Mouse (Mus musculus) mesoderm, embryonic 11.5 days (tissue): ENCODE measurements around the gene Spns1.
"Not testable (repeated sequence)": the region's sequence is repeated elsewhere in the genome, so short reads cannot be mapped to it uniquely, and the experiment has no call there.

Source experiments
- DNase-seq: peaks from one replicate; pipeline ENCODE4 v3.0.0-alpha.2; 2012; ENCODE audit warnings: low read depth, low spot score

Gene Spns1

GRCm38 (mm10) chr7:126377278-126378158 lies at the start of gene Spns1:
TSS of gene Spns1 (minus strand) at chr7:126377450.
- peak; percentile 98 for DNase-seq

GRCm38 (mm10) chr7:126424161-126424560 lies 46.9 kb upstream of the Spns1 start:
- no peak for DNase-seq

- no peak for DNase-seq
Observed at GRCm38 (mm10) chr7:126421756-126422155, 44.5 kb upstream of the Spns1 start.

- DNase-seq, result no peak
Observed at GRCm38 (mm10) chr7:126418496-126418895, 41.2 kb upstream of the Spns1 start.

GRCm38 (mm10) chr7:126417606-126418005 lies 40.4 kb upstream of the Spns1 start:
- DNase-seq, result no peak

- no peak for DNase-seq
Observed at GRCm38 (mm10) chr7:126417045-126417444, 39.8 kb upstream of the Spns1 start.

GRCm38 (mm10) chr7:126416615-126417014 lies 39.4 kb upstream of the Spns1 start:
- no peak for DNase-seq

GRCm38 (mm10) chr7:126414725-126415124 lies 37.5 kb upstream of the Spns1 start, which contains the start of gene Cd19:
TSS of gene Cd19 (minus strand) at chr7:126414889.
- no peak for DNase-seq

- no peak for DNase-seq
Observed at GRCm38 (mm10) chr7:126411061-126411460, 33.8 kb upstream of the Spns1 start.

- no peak for DNase-seq
Observed at GRCm38 (mm10) chr7:126408686-126409085, 31.4 kb upstream of the Spns1 start.

GRCm38 (mm10) chr7:126402518-126402917 lies 25.3 kb upstream of the Spns1 start:
- not testable (repeated sequence) for DNase-seq

- DNase-seq, result peak; percentile 81
Observed at GRCm38 (mm10) chr7:126399548-126399947, 22.3 kb upstream of the Spns1 start.

GRCm38 (mm10) chr7:126397822-126398221 lies 20.6 kb upstream of the Spns1 start:
- no peak for DNase-seq

GRCm38 (mm10) chr7:126397221-126397620 lies 20.0 kb upstream of the Spns1 start:
- no peak for DNase-seq

- peak; percentile 99 for DNase-seq
Observed at GRCm38 (mm10) chr7:126396298-126397119, 19.3 kb upstream of the Spns1 start, which contains the start of gene Nfatc2ip. TSS of gene Nfatc2ip (minus strand) at chr7:126396737.

GRCm38 (mm10) chr7:126392086-126392884 lies 15.0 kb upstream of the Spns1 start:
- DNase-seq, result not testable (repeated sequence)

- no peak for DNase-seq
Observed at GRCm38 (mm10) chr7:126388185-126388584, 10.9 kb upstream of the Spns1 start.

- DNase-seq, result no peak
Observed at GRCm38 (mm10) chr7:126383565-126383964, 6.3 kb upstream of the Spns1 start.

GRCm38 (mm10) chr7:126376903-126377277 lies 360 bp downstream of the Spns1 start:
- DNase-seq, result no peak

GRCm38 (mm10) chr7:126375012-126375411 lies 2.2 kb downstream of the Spns1 start:
- no peak for DNase-seq

GRCm38 (mm10) chr7:126374526-126374925 lies 2.7 kb downstream of the Spns1 start:
- no peak for DNase-seq
